Mouse (Mus musculus): Measurements from ENCODE around the gene C530008M17Rik.

GRCm38 (mm10) chr5:76841859-76842258, 185.5 kb downstream of the C530008M17Rik start:
- no peak for TF ChIP-seq CTCF (IDR thresholded peaks at IDR 0.05; ENCODE audit: low read depth, low read length)
- no peak for TF ChIP-seq POLR2A (IDR thresholded peaks at IDR 0.05; ENCODE audit: borderline replicate concordance, low read depth, low read length)

Data from bone marrow macrophage, adult 2 months (primary cell).